8 mouse cellular contexts compared by ENCODE assay signal in genomic region chr11:97361948-97362648, GRCm38 (mm10). TPM values are rescaled to one million over a fixed set of nuclear protein-coding genes. Genes with fewer than 3 reads are reported as not detected.
A peak's percentile ranks its signal among the peaks of the same experiment; 100 is the strongest.
DNase-seq lines count a peak whose midpoint lies in the region; ATAC-seq lines count a peak whose summit lies in the region.

Gene Socs7, plus strand, starts transcription at chr11:97362551.

- H3K9me3 ChIP-seq in embryonic facial prominence, embryonic 14.5 days (ENCODE audit: control insufficient read depth, low read length) = no peaks in the 10 kb centered on the region
- no peaks in the 10 kb centered on the region for H3K9me3 ChIP-seq in kidney, embryonic 14.5 days (ENCODE audit: control insufficient read depth, low read length)
- no peaks in the 10 kb centered on the region for H3K9me3 ChIP-seq in limb, embryonic 15.5 days

- peak; percentile 87 for DNase-seq in 3T3-L1 (ENCODE audit: low read depth, low spot score)
- peak; percentile 85 to 86 for DNase-seq in adrenal gland, postnatal 4 days (ENCODE audit: low spot score in 2 of 2)
- DNase-seq in embryonic facial prominence, embryonic 14.5 days (ENCODE audit: low spot score) = peak; percentile 96
- DNase-seq in heart, adult 9 months (ENCODE audit: low spot score in 2 of 2) = peak; percentile 92 to 93
- peak; percentile 59 to 84 for DNase-seq in monocyte, adult 2 months (ENCODE audit: low read depth in 1 of 2, low spot score in 2 of 2)
- peak; percentile 92 for DNase-seq in spleen, postnatal 36 days (ENCODE audit: low spot score in 2 of 2)

- no peaks in the 10 kb centered on the region for H3K36me3 ChIP-seq in embryonic facial prominence, embryonic 14.5 days (ENCODE audit: control insufficient read depth, insufficient read depth, low read length)
- H3K36me3 ChIP-seq in kidney, embryonic 14.5 days (ENCODE audit: control insufficient read depth, insufficient read depth, low read length) = no peaks in the 10 kb centered on the region
- no peaks in the 10 kb centered on the region for H3K36me3 ChIP-seq in limb, embryonic 15.5 days

- WGBS in embryonic facial prominence, embryonic 14.5 days = 5% methylated on average over 11 of the region's 81 CpGs
- WGBS in kidney, embryonic 14.5 days = under 1% methylated on average over 20 of the region's 81 CpGs
- under 1% methylated on average over 36 of the region's 81 CpGs for WGBS in limb, embryonic 15.5 days

- peak within 1 kb of the TSS; percentile 75 for H3K4me3 ChIP-seq in embryonic facial prominence, embryonic 14.5 days (ENCODE audit: low read depth, low read length)
- H3K4me3 ChIP-seq in kidney, embryonic 14.5 days (ENCODE audit: low read length) = peak within 1 kb of the TSS; percentile 99
- H3K4me3 ChIP-seq in limb, embryonic 15.5 days = peak within 1 kb of the TSS; percentile 92

- peak within 1 kb of the TSS; percentile 80 for H3K4me2 ChIP-seq in embryonic facial prominence, embryonic 14.5 days (ENCODE audit: low read depth, low read length)
- peak within 1 kb of the TSS; percentile 79 for H3K4me2 ChIP-seq in kidney, embryonic 14.5 days (replicated peaks; ENCODE audit: low read depth, low read length)
- H3K4me2 ChIP-seq in limb, embryonic 15.5 days = peak within 1 kb of the TSS; percentile 87

- ATAC-seq in embryonic facial prominence, embryonic 14.5 days (ENCODE audit: low read depth) = peak; percentile 97
- ATAC-seq in kidney, embryonic 14.5 days (ENCODE audit: low FRiP score, low TSS enrichment) = peak; percentile 96
- ATAC-seq in limb, embryonic 15.5 days (ENCODE audit: insufficient number of reproducible peaks, low FRiP score, low TSS enrichment, low read depth) = peak; percentile 95

- H3K27me3 ChIP-seq in embryonic facial prominence, embryonic 14.5 days (replicated peaks; ENCODE audit: control insufficient read depth, insufficient read depth, low read length) = no peaks in the 10 kb centered on the region
- no peaks in the 10 kb centered on the region for H3K27me3 ChIP-seq in kidney, embryonic 14.5 days (ENCODE audit: control insufficient read depth, insufficient read depth, low read length)
- no peaks in the 10 kb centered on the region for H3K27me3 ChIP-seq in limb, embryonic 15.5 days

- peak within 1 kb of the TSS; percentile 88 for H3K27ac ChIP-seq in embryonic facial prominence, embryonic 14.5 days (replicated peaks; ENCODE audit: low read depth, low read length)
- H3K27ac ChIP-seq in kidney, embryonic 14.5 days (ENCODE audit: low read depth, low read length) = peak within 1 kb of the TSS; percentile 80
- H3K27ac ChIP-seq in limb, embryonic 15.5 days = peak within 1 kb of the TSS; percentile 90

- peaks cover 21% of the 10 kb centered on the region for H3K4me1 ChIP-seq in embryonic facial prominence, embryonic 14.5 days (ENCODE audit: control insufficient read depth, insufficient read depth, low read length)
- H3K4me1 ChIP-seq in kidney, embryonic 14.5 days (ENCODE audit: control insufficient read depth, insufficient read depth, low read length) = peaks cover 18% of the 10 kb centered on the region
- H3K4me1 ChIP-seq in limb, embryonic 15.5 days = peaks cover 35% of the 10 kb centered on the region

- H3K9ac ChIP-seq in embryonic facial prominence, embryonic 14.5 days (ENCODE audit: low read depth, low read length) = peak within 1 kb of the TSS; percentile 97
- H3K9ac ChIP-seq in kidney, embryonic 14.5 days (ENCODE audit: low read depth, low read length) = peak within 1 kb of the TSS; percentile 97
- H3K9ac ChIP-seq in limb, embryonic 15.5 days = peak within 1 kb of the TSS; percentile 98

RNA-seq across cellular contexts. Expression of gene Socs7, which starts in this region (rescaled TPM):
- 10 to 100 TPM; 25.6 to 27.4 TPM for total RNA-seq in adrenal gland, postnatal 4 days (2021)
- polyA plus RNA-seq in embryonic facial prominence, embryonic 14.5 days (2014; fragmentation: Nextera tagmentation; extraction: Ambion mirVana) = 3.0 and 3.1 TPM in 2 replicates
- 2.5 and 3.7 TPM in 2 replicates for polyA plus RNA-seq in kidney, embryonic 14.5 days (2014; fragmentation: Nextera tagmentation; extraction: Ambion mirVana)
- polyA plus RNA-seq in limb, embryonic 15.5 days (2015; fragmentation: Nextera tagmentation; extraction: Ambion mirVana) = 3.4 and 4.4 TPM in 2 replicates

Comparison
In these comparisons a context has a peak if more than half of its experiments do, and no peak if none do; other contexts are left out.
1. Peak in every context shown above with its lines: DNase-seq, ATAC-seq, H3K4me3 ChIP-seq and H3K27ac ChIP-seq.